Mouse (Mus musculus) limb, embryonic 14.5 days (tissue): ENCODE measurements around the gene Azi2. TPM values are rescaled to one million over a fixed set of nuclear protein-coding genes. Genes with fewer than 3 reads are reported as not detected.
A peak's percentile ranks its signal among the peaks of the same experiment; 100 is the strongest.

ENCODE experiments used
- ATAC-seq: fragments of 200-750 bp; cut with Nextera tagmentation; 2 replicates; pipeline ENCODE4 v1.8.0; 2017; ENCODE audit warnings: low read depth, moderate number of reproducible peaks, moderate TSS enrichment; ENCODE audit not compliant: low FRiP score
- DNase-seq: peaks from one replicate; pipeline ENCODE4 v3.0.0-alpha.2; 2015; ENCODE audit warnings: low spot score
- H3K27ac ChIP-seq: fragments of 300-500 bp; sonication (generic); replicated peaks from 2 replicates; pipeline ENCODE4 v1.5.1; 2014; ENCODE audit warnings: low read depth, mild to moderate bottlenecking, low read length, moderate library complexity, mixed read lengths
- H3K27me3 ChIP-seq: fragments of 300-500 bp; sonication (generic); 2 replicates; pipeline ENCODE4 v1.6.1; 2014; ENCODE audit warnings: low read length, mixed read lengths; ENCODE audit not compliant: control insufficient read depth, insufficient read depth
- H3K36me3 ChIP-seq: fragments of 300-500 bp; sonication (generic); 2 replicates; pipeline ENCODE4 v1.6.1; 2014; ENCODE audit warnings: mild to moderate bottlenecking, low read length, moderate library complexity, mixed read lengths; ENCODE audit not compliant: control insufficient read depth, insufficient read depth
- H3K4me1 ChIP-seq: fragments of 300-500 bp; sonication (generic); 2 replicates; pipeline ENCODE4 v1.6.1; 2014; ENCODE audit warnings: antibody characterized with exemption, low read length, mixed read lengths; ENCODE audit not compliant: control insufficient read depth, insufficient read depth
- H3K4me2 ChIP-seq: fragments of 300-500 bp; sonication (generic); replicated peaks from 2 replicates; pipeline ENCODE4 v1.6.1; 2014; ENCODE audit warnings: low read depth, mild to moderate bottlenecking, low read length, moderate library complexity; ENCODE audit not compliant: severe bottlenecking
- H3K4me3 ChIP-seq: fragments of 300-500 bp; sonication (generic); replicated peaks from 2 replicates; pipeline ENCODE4 v1.5.1; 2014; ENCODE audit warnings: low read length
- H3K9ac ChIP-seq: fragments of 300-500 bp; sonication (generic); 2 replicates; pipeline ENCODE4 v1.6.1; 2014; ENCODE audit warnings: mild to moderate bottlenecking, low read depth, low read length, moderate library complexity; ENCODE audit not compliant: severe bottlenecking
- H3K9me3 ChIP-seq: fragments of 300-500 bp; sonication (generic); 2 replicates; pipeline ENCODE4 v1.6.1; 2016; ENCODE audit warnings: low read length; ENCODE audit not compliant: control insufficient read depth
- POLR2A ChIP-seq: fragments of 200-500 bp; IDR thresholded peaks from 2 replicates; pipeline ENCODE4 v1.8.0; 2012; ENCODE audit warnings: inconsistent platforms, mild to moderate bottlenecking, moderate library complexity, borderline replicate concordance; ENCODE audit not compliant: insufficient read depth, insufficient read length; ENCODE audit errors: extremely low read depth
- WGBS: fragments of 180-500 bp; shearing (Covaris S2); extraction: QIAGEN DNeasy Blood & Tissue Kit; methylation state at CpG from one replicate; pipeline ENCODE4 v1.1.7; 2014; 5-methylcytosine and 5-hydroxymethylcytosine counted together
- polyA plus RNA-seq, 2 experiments: library from polyadenylated mRNA; depleted of rRNA in 1 of 2; stranded (reverse) in 1 of 2; unstranded in 1 of 2; fragments of >200 nt; fragmentation: Nextera tagmentation in 1 of 2; extraction: Ambion mirVana in 1 of 2; gene quantifications; 2 replicates each; pipeline versions ENCODE4 v1.2.1 to v1.2.3; 2012 to 2014

Azi2 gene
- polyA plus RNA-seq, 2 experiments = 45.9 to 74.2 TPM

DNA sequence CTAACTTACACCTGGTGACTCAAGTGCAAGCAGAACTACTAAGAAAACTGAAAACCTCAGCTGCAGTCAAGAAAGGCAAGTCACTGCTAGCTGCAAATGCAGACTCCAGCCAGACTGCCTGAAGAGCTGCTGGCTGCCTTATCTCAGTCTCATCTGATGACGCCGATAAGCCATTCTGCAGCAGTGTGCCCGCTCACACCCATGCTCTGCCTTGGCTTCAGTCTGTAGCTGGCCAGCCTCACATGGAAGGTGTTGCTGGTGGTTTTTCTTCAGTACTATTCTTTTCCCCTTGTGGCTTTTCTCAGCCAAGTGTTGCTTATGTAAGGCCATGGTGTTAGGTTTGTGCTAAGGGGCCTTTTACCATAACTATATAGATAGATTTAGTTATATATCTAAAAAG is 18.8 kb downstream of the Azi2 start:
- Histone ChIP-seq H3K4me3 (no peak overlapping the region), H3K9me3 (no peaks in the 10 kb centered on the region), H3K36me3 (peaks cover 43% of the 10 kb centered on the region), H3K4me2 (no peak overlapping the region), H3K27me3 (no peaks in the 10 kb centered on the region), H3K27ac (no peak overlapping the region), H3K4me1 (no peaks in the 10 kb centered on the region), H3K9ac (no peak overlapping the region)
- 86% methylated on average over 3 of the region's 3 CpGs for WGBS
- DNase-seq = no peak
- TF ChIP-seq POLR2A = no peak
- ATAC-seq = no peak

DNA sequence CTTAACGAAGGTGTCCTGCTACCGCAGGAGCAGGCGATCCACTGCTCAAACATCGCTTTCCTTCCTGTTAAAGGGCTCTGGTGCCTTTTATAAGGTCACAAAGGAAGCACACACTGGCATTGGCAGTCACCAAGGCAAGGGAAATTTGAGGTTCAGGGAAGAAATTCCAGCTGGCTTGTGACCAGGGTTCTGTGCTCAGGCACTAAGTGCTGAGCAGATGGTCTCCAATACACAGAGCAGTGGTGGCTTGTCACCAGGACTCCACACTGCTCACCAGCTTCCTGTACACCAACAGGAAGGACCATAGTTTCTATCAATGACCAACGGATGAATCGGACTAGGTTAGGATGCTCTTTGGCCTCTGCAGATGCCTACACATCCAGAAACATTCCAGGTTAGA is 30.1 kb downstream of the Azi2 start:
- Histone ChIP-seq H3K9me3 (no peaks in the 10 kb centered on the region), H3K4me3 (no peak overlapping the region), H3K9ac (no peak overlapping the region), H3K36me3 (peaks cover 22% of the 10 kb centered on the region), H3K4me2 (no peak overlapping the region), H3K27me3 (no peaks in the 10 kb centered on the region), H3K27ac (no peak overlapping the region), H3K4me1 (no peaks in the 10 kb centered on the region)
- TF ChIP-seq POLR2A = no peak
- no peak for DNase-seq
- no peak for ATAC-seq
- 78% methylated on average over 6 of the region's 6 CpGs for WGBS

DNA sequence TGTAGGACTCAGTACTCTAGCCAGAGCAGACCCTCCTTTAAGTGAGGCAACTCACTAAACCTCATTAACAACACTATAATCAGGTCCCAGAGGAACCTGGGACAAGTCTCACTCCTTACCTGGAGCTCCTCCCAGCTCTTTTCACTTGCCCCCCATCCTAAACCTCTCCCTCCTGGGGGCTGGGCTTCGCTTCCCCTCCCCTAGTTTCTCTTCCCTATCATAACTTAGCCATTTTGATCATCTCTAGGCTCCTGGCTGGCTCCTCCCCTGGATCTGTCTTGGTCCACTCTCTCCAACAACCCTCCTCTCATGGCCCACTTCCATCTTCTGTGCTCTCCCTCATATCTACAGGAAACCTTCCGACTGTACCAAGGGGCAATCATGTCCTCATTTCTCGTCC is 31.0 kb downstream of the Azi2 start:
- H3K9me3 ChIP-seq = no peaks in the 10 kb centered on the region
- ATAC-seq = no peak
- no peak overlapping the region for H3K27ac ChIP-seq
- H3K36me3 ChIP-seq = peaks cover 21% of the 10 kb centered on the region
- no peak for TF ChIP-seq POLR2A
- no peak overlapping the region for H3K4me2 ChIP-seq
- H3K9ac ChIP-seq = no peak overlapping the region
- no peak for DNase-seq
- 79% methylated on average over 3 of the region's 3 CpGs for WGBS
- no peak overlapping the region for H3K4me3 ChIP-seq
- H3K27me3 ChIP-seq = no peaks in the 10 kb centered on the region
- no peaks in the 10 kb centered on the region for H3K4me1 ChIP-seq

DNA sequence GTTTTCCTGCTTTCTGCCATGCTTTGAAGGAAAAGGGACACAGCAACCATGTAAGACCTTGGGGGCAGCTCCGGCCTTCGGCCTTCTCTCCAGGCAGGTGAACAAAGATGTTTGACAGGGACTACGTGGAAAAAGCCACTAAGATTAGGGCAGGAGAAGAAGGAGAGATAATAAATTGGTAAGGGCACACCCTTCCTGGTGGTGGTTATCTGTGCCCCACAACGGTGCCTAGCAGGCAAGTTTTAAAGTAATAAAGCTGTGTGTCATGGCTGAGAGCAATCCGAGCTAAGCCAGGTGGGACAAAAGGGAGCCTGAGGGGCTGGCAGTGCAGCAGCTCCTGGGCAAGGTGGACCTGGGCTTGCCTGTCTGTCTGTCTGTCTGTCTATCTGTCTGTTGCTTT is 31.8 kb downstream of the Azi2 start:
- no peak overlapping the region for H3K4me2 ChIP-seq
- 81% methylated on average over 5 of the region's 5 CpGs for WGBS
- DNase-seq (no peak), ATAC-seq (no peak)
- H3K27ac ChIP-seq = no peak overlapping the region
- no peaks in the 10 kb centered on the region for H3K27me3 ChIP-seq
- H3K4me3 ChIP-seq = no peak overlapping the region
- H3K9ac ChIP-seq = no peak overlapping the region
- H3K36me3 ChIP-seq = peaks cover 13% of the 10 kb centered on the region
- no peaks in the 10 kb centered on the region for H3K4me1 ChIP-seq
- H3K9me3 ChIP-seq = no peaks in the 10 kb centered on the region
- no peak for TF ChIP-seq POLR2A

DNA sequence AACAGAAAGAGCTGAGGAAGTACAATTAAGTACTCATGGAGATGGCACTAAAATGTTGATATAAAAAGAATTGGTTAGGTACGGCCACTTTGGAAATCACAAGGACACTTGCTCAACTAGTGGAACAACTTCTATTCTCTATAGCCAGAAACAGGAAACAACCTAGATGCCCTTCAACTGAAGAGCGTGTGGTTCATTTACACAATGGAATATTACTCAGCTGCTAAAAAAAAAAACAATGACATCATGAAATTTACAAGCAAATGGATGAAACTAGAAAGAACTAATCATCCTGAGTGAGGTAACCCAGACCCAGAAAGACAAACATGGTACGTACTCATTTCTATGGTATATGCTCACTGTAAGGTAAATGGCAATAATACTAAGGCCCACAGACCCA is 33.1 kb downstream of the Azi2 start:
- Histone ChIP-seq H3K9ac (no peak overlapping the region), H3K4me3 (no peak overlapping the region), H3K27me3 (no peaks in the 10 kb centered on the region), H3K27ac (no peak overlapping the region), H3K9me3 (no peaks in the 10 kb centered on the region), H3K36me3 (peaks cover 5% of the 10 kb centered on the region; the same call in 1 of the 2 replicates), H3K4me1 (no peaks in the 10 kb centered on the region), H3K4me2 (no peak overlapping the region)
- WGBS = 92% methylated on average over 3 of the region's 3 CpGs
- ATAC-seq (no peak), DNase-seq (no peak)
- TF ChIP-seq POLR2A = no peak

GRCm38 (mm10) chr9:118082575-118083431 is 42.5 kb downstream of the Azi2 start:
- peak; percentile 41 for ATAC-seq

More at GRCm38 (mm10) chr9:118082575-118083431, 42.5 kb downstream of the Azi2 start:
- H3K9me3 ChIP-seq = no peaks in the 10 kb centered on the region
- H3K4me2 ChIP-seq = peak overlapping the region; percentile 50
- peak overlapping the region; percentile 41; the same call in 1 of the 2 replicates for H3K9ac ChIP-seq
- no peaks in the 10 kb centered on the region for H3K27me3 ChIP-seq
- H3K36me3 ChIP-seq = no peaks in the 10 kb centered on the region
- WGBS = 22% methylated on average over 22 of the region's 22 CpGs
- DNase-seq = no peak
- 0 out of 2 replicates have a peak overlapping the region, but pooled peaks have one; percentile 9 for H3K27ac ChIP-seq
- H3K4me3 ChIP-seq = peak overlapping the region; percentile 25
- peaks cover 8% of the 10 kb centered on the region for H3K4me1 ChIP-seq
- no peak for TF ChIP-seq POLR2A
